Mouse (Mus musculus) frontal cortex, postnatal 10 days (tissue): Measurements from ENCODE around the gene Pde8a.

Experiments used
- DNase-seq, 2 experiments: peaks; one replicate each; pipeline ENCODE4 v3.0.0; 2022; ENCODE audit warnings: low spot score in 2 of 2, mixed read lengths in 1 of 2

The Pde8a gene

DNA sequence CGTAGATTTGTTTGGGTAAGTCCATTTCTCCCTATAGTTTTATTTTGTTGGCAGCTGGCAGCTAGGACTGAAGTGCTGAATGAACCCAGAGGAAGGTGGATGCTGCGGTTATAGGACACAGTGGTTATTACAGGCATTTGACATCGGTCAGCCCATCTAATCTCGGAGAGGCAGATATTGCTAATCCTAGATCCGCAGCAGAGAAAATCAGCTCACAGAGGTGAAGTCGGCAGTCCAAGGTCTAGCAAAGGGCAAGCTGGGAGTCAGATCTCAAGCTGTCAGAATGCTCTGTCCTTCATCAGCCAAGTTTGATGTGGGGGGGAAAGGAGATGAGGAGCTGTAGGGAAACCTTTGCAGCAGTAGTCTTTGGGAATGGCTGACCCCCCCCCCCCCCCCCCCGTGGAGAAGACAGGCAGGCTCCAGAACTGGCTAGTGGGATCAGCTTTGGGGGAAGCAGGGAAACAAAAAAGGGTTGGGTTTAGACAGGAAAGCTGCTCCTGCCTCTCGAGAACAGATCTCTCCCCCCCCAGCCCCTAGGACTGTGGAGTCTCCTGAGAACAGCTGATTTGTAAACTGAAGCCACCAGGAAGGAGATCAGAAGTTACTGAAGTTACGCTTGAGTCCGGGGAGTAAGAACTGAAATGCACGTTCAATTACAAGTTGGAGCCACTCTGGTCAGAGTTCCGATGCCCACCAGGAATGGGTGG is 3.3 kb upstream of the Pde8a start:
- DNase-seq = no peak

DNA sequence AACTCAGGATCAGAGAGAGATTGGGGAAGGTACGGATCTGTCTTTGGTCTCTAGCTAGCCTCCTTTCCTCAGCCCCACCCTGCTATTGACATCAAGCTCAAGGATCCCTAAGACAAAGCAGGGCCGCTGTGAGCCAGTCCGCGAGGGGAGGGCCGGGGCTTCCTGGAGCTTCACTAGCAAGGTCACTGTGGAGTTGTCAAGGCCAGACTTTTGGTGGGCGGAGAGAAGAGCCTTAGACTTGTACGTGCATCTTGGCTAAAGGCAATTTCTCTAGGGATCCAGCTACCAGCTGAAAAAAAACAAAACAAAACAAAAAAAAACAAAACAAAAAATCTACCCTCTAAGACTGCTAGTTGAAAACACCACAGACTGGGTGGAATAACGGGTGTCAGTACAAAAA is 1.6 kb upstream of the Pde8a start:
- no peak for DNase-seq

DNA sequence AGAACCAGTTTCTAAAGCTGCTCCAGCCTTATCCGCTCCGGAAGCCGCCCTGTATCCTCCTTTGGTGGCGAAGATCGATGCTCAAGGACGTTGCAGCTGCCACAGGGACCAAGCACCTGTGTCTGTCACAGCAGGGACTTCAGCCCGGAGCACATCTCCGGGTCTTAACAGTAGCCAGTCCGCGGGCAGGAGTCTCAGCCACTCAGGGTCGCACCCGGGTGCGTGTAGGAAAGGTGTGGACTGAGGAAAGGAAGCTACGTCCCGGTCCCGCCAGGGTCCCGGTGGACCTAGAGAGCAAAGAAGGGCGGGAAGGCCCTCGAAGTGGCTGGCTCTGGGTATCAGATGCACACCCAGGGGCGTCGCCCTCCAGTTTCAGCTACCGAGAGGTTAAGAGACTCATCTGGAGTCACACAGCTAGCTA is 1.1 kb upstream of the Pde8a start:
- DNase-seq = peak in 1 of 2 experiments; percentile 11

DNA sequence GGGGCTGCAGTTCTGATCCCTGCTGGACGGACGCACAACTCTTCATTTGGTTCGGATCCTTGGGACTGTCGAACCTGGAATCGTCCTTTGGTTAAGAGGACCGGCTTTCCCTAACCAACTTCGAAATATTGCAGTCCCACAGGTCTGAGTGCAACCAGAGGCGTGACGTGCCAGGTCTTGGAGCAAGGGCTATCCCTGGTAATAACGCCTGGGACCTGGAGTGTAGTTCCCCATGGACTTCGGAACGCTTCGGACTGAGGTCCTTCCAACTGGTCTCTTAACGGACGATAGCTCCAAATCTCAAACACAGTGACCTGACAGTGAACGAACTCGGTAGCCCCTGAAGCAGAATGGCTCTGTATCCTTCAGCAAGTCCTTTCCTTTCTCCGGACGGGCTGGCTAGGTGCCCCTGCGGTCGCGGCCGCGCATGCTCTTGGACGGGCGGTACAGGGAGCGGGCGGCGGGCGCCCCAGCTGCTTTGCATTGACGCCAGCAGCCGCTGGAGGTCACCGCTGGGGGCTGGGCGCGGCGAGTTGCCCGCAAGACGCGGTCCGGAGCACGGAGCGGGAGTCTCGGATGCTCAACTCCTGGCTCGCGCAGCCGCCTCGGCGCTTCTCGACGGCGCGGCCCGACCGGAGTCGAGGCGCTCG is 574 bp upstream of the Pde8a start:
- DNase-seq = peak; percentile 64 to 80

DNA sequence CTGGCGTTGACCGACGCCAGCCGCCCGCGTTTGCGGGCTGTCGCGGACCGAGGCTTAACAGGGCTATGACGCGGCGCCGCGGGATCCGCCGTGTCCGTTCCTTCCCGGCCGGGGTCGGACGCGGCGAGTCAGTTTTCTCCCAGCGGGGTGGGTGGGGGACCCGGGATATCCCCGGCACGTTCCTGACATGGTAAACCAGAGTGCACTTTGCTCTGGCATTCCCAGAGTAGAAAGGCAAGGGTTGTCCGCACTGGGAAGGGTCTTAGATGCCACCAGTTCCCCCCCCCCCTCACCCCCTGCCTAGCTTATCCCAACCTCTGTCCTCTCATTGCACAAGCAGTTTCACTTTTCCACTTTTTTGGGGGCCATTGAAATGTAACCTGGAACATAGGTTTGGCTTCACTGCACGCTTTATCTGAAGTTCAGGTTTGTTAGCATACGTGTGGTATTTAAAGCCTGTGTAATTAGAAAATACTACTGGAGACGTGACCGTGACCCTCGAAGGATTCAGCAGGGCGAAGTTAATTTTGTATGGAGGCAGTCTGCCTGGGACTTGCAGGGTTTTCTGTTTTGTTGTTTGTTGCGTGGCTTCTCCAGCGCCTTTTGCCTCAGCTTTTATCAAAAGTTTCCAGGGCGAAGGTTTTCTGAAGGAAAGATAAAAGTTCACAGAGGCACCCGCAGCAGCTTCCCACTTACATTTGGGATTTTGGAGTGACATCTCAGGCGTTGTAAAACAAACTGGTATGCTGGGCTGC is 934 bp downstream of the Pde8a start:
- DNase-seq = no peak

DNA sequence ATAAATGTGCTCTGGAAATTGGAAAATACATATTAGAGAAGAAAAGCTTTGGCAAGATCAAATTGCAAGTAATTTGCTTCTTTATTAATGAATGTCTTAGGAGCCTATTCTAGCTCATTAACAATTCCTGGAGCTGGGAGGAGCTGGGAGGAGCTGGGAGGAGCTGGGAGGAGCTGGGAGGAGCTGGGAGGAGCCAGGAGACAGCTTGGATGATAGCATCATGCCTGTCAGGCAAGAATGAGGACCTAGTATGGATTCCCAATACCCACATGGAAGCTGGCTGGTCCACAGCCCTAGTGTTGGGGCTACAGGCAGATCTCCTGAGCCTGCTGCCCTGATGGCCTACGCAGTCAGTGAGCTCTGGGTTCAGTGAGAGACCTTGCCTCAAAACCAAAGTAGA is 2.6 kb downstream of the Pde8a start:
- no peak for DNase-seq

DNA sequence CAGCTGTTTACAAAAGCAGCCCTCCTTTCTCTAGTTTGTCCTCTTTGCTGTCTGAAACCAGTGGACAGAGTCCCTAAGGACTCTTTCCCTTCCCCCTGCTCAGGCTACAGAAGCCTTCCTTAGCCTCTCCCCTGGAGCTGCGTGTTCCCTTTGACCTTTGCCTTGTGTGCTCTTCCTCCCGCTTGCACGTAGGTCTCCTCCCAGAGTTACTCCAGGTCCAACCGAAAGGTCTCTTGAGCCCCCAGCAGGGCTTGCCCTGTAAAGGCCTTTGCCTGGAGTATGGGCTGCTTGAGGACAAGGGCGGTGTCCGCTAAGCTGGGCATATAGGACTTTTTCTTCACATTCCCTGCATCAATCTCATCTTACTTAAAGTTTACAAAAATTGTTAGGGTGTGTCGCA is 5.9 kb downstream of the Pde8a start:
- no peak for DNase-seq

DNA sequence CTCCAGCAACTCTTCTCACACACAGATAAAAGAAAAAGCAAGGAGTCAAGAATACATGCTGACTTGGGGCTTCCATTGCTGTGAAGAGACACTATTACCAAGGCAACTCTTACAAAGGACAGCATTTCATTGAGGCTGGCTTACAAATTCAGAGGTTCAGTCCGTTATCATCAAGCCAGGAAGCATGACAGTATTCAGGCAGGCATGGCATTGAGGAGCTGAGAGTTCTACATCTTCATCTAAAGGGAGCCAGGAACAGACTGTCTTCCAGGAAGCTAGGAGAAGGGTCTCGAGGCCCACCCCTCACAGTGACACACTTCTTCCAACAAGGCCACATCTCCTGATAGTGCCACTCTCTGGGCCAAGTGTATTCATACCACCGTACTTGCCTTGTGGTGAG is 7.0 kb downstream of the Pde8a start:
- DNase-seq = no peak

DNA sequence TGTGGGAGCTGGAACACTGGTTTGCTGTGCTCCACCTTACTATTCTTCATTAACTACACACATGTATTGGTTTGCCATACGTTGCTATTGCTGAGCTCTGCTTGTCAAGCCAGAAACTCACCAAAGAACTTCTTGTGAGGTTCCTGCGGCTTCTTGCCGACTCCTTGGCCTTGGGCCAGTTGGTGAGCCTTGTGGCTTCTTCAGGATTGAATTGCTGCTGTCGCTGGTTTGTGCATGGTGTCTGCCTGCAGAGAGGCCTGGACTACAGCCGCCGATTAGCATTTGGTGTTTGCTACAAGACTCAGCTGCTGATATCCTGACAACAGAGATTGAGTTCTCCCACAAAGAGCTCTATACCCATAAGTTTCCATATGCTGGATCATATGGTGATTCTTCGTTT is 10.9 kb downstream of the Pde8a start:
- DNase-seq = no peak

DNA sequence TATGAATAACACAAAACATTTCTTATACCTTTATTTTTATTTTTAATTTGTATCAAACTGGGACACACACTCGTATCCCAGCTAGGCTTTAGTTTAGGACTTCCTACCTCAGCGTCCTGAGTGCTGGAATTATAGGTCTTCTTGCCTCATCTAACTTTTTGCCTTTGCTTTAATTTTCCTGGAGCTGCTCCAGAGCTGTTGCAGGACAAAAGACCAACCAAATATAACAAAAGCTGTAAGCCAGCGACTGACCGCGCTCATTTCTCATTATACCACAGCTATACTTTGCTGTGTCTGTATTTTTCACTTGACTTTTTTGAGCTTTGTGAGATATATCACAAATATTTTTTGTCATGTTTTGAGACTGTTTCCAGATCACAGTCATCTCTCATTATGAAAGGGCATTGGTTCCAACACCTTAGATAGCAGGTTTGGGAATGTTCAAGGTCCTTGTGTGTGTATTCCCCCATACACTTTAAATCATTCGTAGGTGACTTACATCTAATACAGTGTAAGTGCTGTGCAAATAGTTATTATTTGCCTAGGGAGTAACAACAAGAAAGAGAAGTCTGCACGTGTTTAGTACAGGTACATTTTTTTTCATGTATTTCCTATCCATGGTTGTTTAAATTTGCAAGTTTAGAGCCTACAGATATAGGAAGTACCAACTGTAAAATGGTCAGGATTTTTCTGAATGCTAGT is 16.8 kb downstream of the Pde8a start:
- no peak for DNase-seq

DNA sequence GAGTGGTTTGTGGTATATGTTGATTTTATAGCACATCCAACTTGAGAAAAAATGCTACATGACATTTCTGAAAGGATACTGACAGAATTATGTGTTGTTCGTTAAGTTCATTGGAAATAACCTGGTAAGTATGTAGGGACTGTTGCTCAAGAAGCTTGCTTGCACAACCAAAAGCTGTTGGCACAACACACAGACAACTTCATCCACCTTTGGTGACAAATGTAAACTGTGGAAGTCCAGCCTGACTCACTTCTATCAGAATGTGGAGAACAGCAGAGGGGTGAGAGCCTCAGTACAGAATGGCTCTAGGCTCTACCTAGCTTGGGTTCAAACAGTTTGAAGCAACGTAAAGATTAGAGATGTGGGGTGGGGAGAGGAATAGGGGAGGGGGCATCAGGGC is 19.3 kb downstream of the Pde8a start:
- DNase-seq = no peak

DNA sequence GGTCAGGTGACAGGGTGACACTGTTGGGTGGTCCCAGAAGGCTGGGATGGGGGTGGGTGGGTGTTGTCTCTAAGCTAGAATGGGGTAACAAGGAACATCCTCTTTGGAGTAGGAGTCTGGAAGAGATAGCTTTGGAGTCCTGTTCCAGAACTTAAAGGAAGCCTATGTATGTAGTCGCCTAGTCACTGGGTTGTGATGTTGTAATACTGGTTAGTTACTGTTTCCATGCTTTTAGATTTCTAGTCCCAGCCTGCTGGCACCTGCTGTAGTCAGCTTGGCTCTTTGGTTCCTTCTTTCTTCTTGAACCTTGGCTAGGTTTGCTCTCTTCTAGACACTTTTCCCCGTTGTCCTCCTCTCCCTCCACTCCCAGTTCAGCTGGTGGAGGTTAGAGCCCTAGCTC is 21.7 kb downstream of the Pde8a start:
- DNase-seq = no peak

DNA sequence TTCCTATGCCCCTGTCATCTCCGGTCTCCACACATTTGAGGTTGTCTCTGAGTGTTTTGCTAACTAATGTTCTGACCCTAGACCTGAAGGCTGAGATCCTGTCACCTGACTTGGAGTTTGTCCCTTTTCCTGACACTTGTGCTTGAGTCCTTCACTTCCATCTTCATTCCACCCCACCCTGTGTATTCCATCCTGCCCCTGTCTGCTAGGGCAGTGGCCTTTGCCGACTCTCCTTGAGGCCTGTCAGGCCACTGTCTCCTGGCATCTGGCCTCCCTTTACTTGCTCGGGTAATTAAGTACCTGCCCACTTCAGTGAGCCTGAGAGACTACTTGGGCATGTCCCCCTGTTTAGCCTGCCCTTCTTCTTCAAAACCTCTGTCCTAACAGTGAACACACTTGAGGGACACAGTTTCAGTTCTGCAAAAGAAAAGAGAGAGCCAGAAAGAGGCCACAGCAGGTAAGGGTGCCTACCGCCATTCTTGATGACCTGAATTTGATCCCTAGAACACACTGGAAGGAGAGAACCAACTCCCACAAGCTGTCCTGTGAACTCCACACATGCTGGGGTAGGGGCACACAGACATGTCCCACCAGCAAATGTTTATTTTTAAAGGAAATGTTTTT is 22.3 kb downstream of the Pde8a start:
- DNase-seq = no peak

DNA sequence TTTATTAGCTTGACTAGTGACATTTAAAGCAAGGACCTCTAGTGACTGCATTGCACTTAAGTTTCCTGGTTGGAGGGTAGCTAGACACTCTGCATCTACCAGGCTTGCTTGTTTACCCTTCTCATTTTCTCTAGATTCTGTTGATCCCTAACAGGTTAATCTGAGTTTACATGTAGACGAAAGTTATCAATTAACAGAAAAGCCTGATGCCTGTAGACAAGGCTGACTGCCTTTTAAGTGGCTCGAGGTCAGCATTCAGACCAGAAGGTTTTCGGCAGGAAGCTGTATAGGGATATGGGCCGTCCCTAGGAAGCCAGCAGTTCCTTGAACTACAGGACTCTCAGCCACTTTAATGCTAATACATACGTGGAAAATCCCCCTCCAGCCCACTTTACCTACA is 30.0 kb downstream of the Pde8a start:
- no peak for DNase-seq

DNA sequence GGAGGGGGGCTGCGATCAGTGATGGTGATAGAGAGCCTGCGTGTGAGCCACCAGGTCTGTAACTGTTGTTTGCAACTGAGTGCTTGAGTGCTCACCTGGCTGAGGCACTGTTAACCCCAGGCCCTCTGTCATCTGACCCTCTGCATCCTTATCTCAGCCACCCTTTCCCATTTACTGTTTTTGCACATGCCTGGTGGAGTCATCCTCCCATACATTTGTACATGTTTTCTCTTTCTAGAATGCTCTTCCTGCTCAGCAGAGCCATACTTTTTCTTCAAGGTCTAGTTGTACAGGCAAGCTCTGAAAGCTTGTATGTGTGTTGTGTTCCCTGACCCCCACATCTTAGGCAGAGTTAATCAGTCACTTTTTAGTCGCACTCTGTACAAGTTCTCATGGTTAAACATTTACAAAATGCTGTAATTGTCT is 36.5 kb downstream of the Pde8a start:
- no peak for DNase-seq

DNA sequence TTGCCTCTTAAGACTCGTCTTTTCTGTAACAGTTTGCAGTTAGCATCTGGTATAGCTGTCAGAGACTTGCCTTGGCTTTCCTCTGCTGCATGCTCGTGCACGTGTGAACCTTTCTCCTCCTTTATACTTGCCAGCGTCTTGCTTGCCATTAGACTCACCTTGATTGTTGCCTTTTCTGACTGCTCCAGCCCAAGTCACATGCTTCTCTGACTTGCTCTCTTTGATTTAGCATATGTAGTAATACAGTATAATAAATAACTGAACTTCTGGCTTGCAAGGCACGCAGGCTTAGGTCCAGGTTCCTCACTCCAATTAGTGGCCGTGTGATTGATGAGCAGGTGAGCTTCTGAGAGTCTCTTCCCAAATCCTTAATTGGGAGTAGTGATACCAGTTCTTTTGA is 37.2 kb downstream of the Pde8a start:
- DNase-seq = no peak

DNA sequence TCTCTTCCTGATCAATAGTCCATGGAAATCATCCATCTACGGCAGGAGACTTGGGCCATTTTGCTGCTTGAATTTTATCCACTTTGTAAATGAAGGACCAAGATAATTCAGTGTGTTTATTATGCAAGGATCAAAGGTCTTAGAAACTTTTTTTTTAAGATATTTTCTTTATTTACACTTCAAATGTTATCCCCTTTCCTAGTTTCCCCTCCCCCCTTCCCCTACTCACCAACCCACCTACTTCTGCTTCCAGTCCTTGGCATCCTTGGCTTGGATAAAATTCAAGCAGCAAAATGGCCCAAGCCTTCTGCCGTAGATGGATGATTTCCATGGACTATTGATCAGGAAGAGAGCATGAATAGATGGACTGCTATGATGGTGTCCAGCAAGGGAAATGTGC is 38.1 kb downstream of the Pde8a start:
- no peak for DNase-seq

DNA sequence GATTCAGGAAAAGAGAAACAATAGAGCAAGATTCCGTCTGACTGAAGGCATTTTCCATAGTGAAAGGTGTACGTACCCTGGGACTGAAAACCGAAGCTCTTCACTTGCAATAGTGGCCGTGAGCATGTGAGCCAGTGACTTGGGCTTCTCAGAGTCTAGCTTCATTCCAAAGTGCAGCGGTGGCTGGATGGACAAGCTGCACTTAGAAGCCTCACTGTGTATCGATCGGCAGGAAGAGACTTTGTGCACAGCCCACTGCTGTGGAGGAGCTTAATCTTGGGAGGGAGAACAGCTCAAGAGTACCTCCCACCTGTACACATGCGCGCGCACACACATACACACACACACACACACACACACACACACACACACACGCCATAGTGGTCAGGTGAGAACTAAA is 39.9 kb downstream of the Pde8a start:
- no peak for DNase-seq

DNA sequence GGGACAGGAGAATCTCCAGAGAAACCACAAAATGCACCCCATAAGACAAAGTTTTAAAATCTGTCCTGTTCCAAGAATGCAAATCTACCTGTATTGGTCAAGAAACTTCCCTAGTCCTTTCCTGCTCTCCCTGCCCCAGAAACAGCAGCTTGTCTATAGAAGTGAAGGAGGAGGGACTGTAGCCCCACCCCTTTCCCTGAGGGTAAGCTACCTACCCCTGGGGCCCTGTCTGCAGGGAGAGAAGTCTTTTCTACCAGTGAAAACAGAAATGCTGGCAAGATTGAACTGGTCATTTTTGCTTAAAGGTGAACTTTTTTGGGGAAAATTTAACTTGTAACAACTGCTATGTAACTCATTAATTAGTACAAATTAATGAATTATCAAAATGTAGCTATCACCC is 41.2 kb downstream of the Pde8a start:
- DNase-seq = no peak

DNA sequence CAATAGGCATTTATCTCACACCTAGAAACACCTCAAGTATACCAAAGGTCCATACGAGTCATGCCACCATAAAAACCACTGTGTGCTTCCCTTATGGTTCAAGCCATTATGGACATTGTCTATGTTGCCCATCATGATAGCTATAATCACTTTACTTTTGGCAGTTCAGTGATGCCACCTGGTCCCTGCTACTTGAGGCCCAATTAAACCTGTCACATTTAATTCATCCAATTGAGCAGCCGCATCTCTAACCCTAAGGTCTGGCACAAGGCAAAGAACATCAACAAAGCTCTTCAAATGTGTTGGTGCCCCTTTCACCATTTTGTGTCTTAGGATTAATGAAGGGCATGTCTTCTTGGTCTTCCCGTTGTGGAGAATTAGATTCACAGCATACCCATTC is 42.1 kb downstream of the Pde8a start:
- DNase-seq = no peak

DNA sequence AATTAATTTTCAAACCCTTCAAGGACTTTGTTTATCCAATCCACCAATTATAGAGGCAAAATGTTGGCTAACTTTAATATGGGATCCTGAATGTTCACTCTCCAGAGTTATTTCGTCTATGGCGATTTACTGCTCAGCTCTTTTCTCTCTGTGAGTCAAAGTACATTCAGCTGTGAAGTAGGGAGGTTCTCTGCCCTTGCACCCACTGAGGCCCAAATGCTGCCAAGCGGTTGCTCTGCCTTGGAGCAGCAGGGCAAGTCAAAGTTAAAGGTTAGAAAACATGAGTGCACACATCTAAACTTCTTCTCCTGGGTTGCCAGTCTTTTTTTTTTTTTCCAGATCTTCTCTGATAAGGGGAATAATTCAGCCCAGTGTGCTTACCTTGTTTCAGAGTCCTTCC is 43.4 kb downstream of the Pde8a start:
- no peak for DNase-seq

DNA sequence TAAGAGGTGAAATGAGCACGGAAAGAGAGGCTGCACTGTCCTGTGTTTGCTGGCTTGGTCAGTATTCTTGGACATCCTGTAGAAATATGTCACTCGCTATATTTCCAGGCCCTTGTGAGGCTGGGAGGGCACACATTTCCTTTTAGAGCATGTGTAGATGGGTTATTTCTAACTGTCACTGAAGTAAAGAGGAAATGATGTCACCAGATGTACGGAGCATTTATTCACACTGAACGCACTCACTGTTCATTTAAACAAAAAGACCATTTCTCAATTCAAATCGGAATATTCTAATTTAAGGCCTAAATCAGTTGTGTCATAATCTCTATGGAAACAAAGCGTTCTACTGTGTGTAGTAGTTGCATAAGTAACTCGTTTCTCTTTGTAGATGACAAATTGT is 48.2 kb downstream of the Pde8a start:
- DNase-seq = no peak
